Comparison of ENCODE assay signal across 15 mouse cellular contexts in genomic region chr7:67916960-67917359, GRCm38 (mm10).
"Had no signal": no experiment of that assay in that cellular context is flagged by ENCODE, and none has a peak within 500 bp of the region (broad histone marks: within the 10 kb centered on the region; RNA-seq: fewer than 3 reads in every experiment).

No protein-coding gene starts in this region.

- H3K9ac ChIP-seq: limb, embryonic 12.5 days; liver, embryonic 13.5 days; liver, postnatal 0 days; midbrain, embryonic 15.5 days; neural tube, embryonic 12.5 days had no signal

- DNase-seq: kidney, adult 8-10 months; kidney, postnatal 25 days; liver; liver, embryonic 13.5 days; liver, postnatal 0 days; right cerebral cortex, postnatal 4 days; spleen, adult 18-20 months; thymus, postnatal 36 days had no signal

- H3K27ac ChIP-seq: left cerebral cortex, adult 2 months; limb, embryonic 12.5 days; liver, embryonic 13.5 days; macrophage; midbrain, embryonic 15.5 days; neural tube, embryonic 12.5 days had no signal

- H3K4me3 ChIP-seq: left cerebral cortex, adult 2 months; limb, embryonic 12.5 days; liver, embryonic 13.5 days; megakaryocyte, embryonic 14.5 days; midbrain, embryonic 15.5 days; neural tube, embryonic 12.5 days had no signal

- H3K9me3 ChIP-seq: limb, embryonic 12.5 days; liver, embryonic 13.5 days; megakaryocyte, embryonic 14.5 days; midbrain, embryonic 15.5 days; neural tube, embryonic 12.5 days had no signal

- ATAC-seq: liver, postnatal 0 days; midbrain, embryonic 15.5 days had no signal

- H3K27me3 ChIP-seq: limb, embryonic 12.5 days; liver, embryonic 13.5 days; midbrain, embryonic 15.5 days; neural tube, embryonic 12.5 days had no signal

- H3K4me2 ChIP-seq: limb, embryonic 12.5 days; liver, embryonic 13.5 days; midbrain, embryonic 11.5 days; midbrain, embryonic 15.5 days; neural tube, embryonic 12.5 days had no signal

- H3K4me1 ChIP-seq: liver, embryonic 13.5 days; midbrain, embryonic 15.5 days had no signal

- H3K36me3 ChIP-seq: limb, embryonic 12.5 days; liver, embryonic 13.5 days; midbrain, embryonic 15.5 days; neural tube, embryonic 12.5 days had no signal
